Mouse (Mus musculus) stomach, embryonic 15.5 days (tissue): Measurements from ENCODE around the gene Btf3l4. TPM values are rescaled to one million over a fixed set of nuclear protein-coding genes. Genes with fewer than 3 reads are reported as not detected.

Experiments used
- ATAC-seq: fragments of 200-750 bp; cut with Nextera tagmentation; 2 replicates; pipeline ENCODE4 v1.8.0; 2017; ENCODE audit warnings: low read depth, moderate number of reproducible peaks, moderate TSS enrichment; ENCODE audit not compliant: insufficient read depth, low FRiP score
- H3K27ac ChIP-seq: fragments of 300-500 bp; sonication (generic); 2 replicates; pipeline ENCODE4 v1.5.1; 2015; ENCODE audit warnings: mild to moderate bottlenecking, inconsistent platforms
- H3K27me3 ChIP-seq: fragments of 300-500 bp; sonication (generic); replicated peaks from 2 replicates; pipeline ENCODE4 v1.6.1; 2015; ENCODE audit warnings: inconsistent platforms
- H3K36me3 ChIP-seq: fragments of 300-500 bp; sonication (generic); 2 replicates; pipeline ENCODE4 v1.6.1; 2015; ENCODE audit warnings: inconsistent platforms
- H3K4me1 ChIP-seq: fragments of 300-500 bp; sonication (generic); 2 replicates; pipeline ENCODE4 v1.6.1; 2015; ENCODE audit warnings: inconsistent platforms
- H3K4me2 ChIP-seq: fragments of 300-500 bp; sonication (generic); 2 replicates; pipeline ENCODE4 v1.6.1; 2015; ENCODE audit warnings: mild to moderate bottlenecking, inconsistent platforms
- H3K4me3 ChIP-seq: fragments of 300-500 bp; sonication (generic); replicated peaks from 2 replicates; pipeline ENCODE4 v1.5.1; 2015; ENCODE audit warnings: inconsistent platforms
- H3K9ac ChIP-seq: fragments of 300-500 bp; sonication (generic); 2 replicates; pipeline ENCODE4 v1.6.1; 2015; ENCODE audit warnings: inconsistent platforms
- H3K9me3 ChIP-seq: fragments of 300-500 bp; sonication (generic); 2 replicates; pipeline ENCODE4 v1.6.1; 2016; ENCODE audit warnings: inconsistent platforms
- polyA plus RNA-seq: library from polyadenylated mRNA; unstranded; fragments of >200 nt; fragmentation: Nextera tagmentation; extraction: Ambion mirVana; gene quantifications from 2 replicates; pipeline ENCODE4 v1.2.1, GENCODE M21; 2015

Gene Btf3l4
- polyA plus RNA-seq, 1 experiment from 2014 or later, result 122 TPM

GRCm38 (mm10) chr4:108768527-108768926, 64.9 kb downstream of the Btf3l4 start:
- H3K27me3 ChIP-seq, result no peaks in the 10 kb centered on the region
- no peaks in the 10 kb centered on the region for H3K4me1 ChIP-seq
- H3K36me3 ChIP-seq, result no peaks in the 10 kb centered on the region
- H3K4me2 ChIP-seq, result no peak overlapping the region
- no peak for ATAC-seq
- no peaks in the 10 kb centered on the region for H3K9me3 ChIP-seq
- no peak overlapping the region for H3K4me3 ChIP-seq
- no peak overlapping the region for H3K9ac ChIP-seq
- H3K27ac ChIP-seq, result no peak overlapping the region

Other genes with a start within 250 kb of the Btf3l4 start
- 26.6 and 32.5 TPM in 2 replicates for gene Cc2d1b, start 213.7 kb downstream of the Btf3l4 start, polyA plus RNA-seq
- 1.5 and 2.0 TPM in 2 replicates for gene 3110021N24Rik, start 114.0 kb downstream of the Btf3l4 start, polyA plus RNA-seq
- 4.2 and 4.6 TPM in 2 replicates for gene Zfyve9, start 52.8 kb downstream of the Btf3l4 start, polyA plus RNA-seq
- 97.2 and 108 TPM in 2 replicates for gene Txndc12, start 987 bp upstream of the Btf3l4 start, polyA plus RNA-seq
- 54.8 TPM in 2 replicates for gene Kti12, start 14.2 kb upstream of the Btf3l4 start, polyA plus RNA-seq
- gene A730015C16Rik, start 15.0 kb upstream of the Btf3l4 start, polyA plus RNA-seq, result 0.98 and 2.5 TPM in 2 replicates
- gene Rab3b, start 45.4 kb upstream of the Btf3l4 start, polyA plus RNA-seq, result 10.8 and 11.9 TPM in 2 replicates
- 59.9 and 65.6 TPM in 2 replicates for gene Nrd1, start 167.0 kb upstream of the Btf3l4 start, polyA plus RNA-seq